Mouse (Mus musculus): ENCODE measurements around the gene Atxn1. TPM values are rescaled to one million over a fixed set of nuclear protein-coding genes. Genes with fewer than 3 reads are reported as not detected.

The Atxn1 gene
- polyA plus RNA-seq, 1 experiment from 2014 or later = 11.9 TPM

GRCm38 (mm10) chr13:45888953-45889749 is 75.7 kb downstream of the Atxn1 start:
- TF ChIP-seq CTCF (IDR thresholded peaks at IDR 0.05) (no peak), EP300 (IDR thresholded peaks at IDR 0.05) (no peak)
- Histone ChIP-seq H3K4me1 (ENCODE audit: insufficient read depth, low read depth, low read length) (no peaks in the 10 kb centered on the region), H3K27me3 (replicated peaks; ENCODE audit: insufficient read depth, low read length) (no peaks in the 10 kb centered on the region), H3K4me2 (replicated peaks; ENCODE audit: low read depth, low read length) (no peak overlapping the region), H3K27ac (ENCODE audit: low read length) (no peak overlapping the region), H3K36me3 (ENCODE audit: insufficient read depth, low read length) (no peaks in the 10 kb centered on the region), H3K4me3 (ENCODE audit: low read depth, low read length) (no peak overlapping the region), H3K9ac (replicated peaks; ENCODE audit: low read depth) (no peak overlapping the region), H3K9me3 (ENCODE audit: low read length) (no peaks in the 10 kb centered on the region)
- DNase-seq (ENCODE audit: low spot score) (no peak), ATAC-seq (no peak)
- 57% methylated on average over 9 of the region's 9 CpGs for WGBS

DNA sequence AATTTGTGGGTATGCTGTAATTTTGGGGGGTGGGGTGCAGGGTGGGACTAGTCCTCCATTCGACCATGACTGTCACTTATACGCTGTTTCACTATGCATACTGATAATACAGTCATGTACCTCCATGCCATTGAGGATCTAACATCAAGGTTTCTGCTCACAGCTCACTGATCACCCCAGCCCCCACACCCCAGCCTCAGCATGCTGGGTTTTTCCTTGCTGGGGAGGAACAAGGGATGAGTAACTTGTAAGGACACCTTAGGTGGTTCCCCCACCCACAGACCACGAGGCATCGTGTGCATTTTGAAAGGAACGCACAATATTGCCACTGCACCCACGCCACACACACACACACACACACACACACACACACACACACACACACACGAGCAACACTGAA is 79.9 kb downstream of the Atxn1 start:
- H3K36me3 ChIP-seq (ENCODE audit: insufficient read depth, low read length) = no peaks in the 10 kb centered on the region
- no peak overlapping the region for H3K4me3 ChIP-seq (ENCODE audit: low read depth, low read length)
- H3K27me3 ChIP-seq (replicated peaks; ENCODE audit: insufficient read depth, low read length) = no peaks in the 10 kb centered on the region
- no peak overlapping the region for H3K9ac ChIP-seq (replicated peaks; ENCODE audit: low read depth)
- 80% methylated on average over 7 of the region's 7 CpGs for WGBS
- H3K27ac ChIP-seq (ENCODE audit: low read length) = no peak overlapping the region
- H3K4me2 ChIP-seq (replicated peaks; ENCODE audit: low read depth, low read length) = no peak overlapping the region
- no peak for DNase-seq (ENCODE audit: low spot score)
- TF ChIP-seq EP300 (IDR thresholded peaks at IDR 0.05) (no peak), CTCF (IDR thresholded peaks at IDR 0.05) (no peak)
- ATAC-seq = no peak
- no peaks in the 10 kb centered on the region for H3K4me1 ChIP-seq (ENCODE audit: insufficient read depth, low read depth, low read length)
- H3K9me3 ChIP-seq (ENCODE audit: low read length) = no peaks in the 10 kb centered on the region

DNA sequence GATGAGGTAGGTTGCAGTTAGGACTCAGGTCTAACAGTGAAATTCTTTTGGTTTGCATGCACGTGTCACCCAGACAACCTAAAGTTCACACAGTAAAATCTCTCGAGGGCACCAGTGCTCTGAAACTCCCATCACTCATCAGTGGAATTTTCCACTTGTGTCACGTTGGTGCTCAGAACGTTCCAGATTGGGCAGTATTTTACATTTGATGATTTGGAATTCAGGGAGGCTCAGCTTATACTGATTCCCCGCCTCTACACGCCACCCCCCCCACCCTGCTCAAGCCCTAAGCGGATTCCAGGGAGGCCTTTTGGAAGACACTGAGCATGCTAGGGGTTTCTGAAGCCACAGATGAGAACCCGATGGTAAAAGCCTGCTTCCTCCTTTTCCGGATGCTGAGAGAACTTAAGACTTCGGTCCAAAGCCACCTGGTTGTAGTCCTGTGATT is 81.0 kb downstream of the Atxn1 start:
- Histone ChIP-seq H3K36me3 (ENCODE audit: insufficient read depth, low read length) (no peaks in the 10 kb centered on the region), H3K9ac (replicated peaks; ENCODE audit: low read depth) (no peak overlapping the region), H3K4me3 (ENCODE audit: low read depth, low read length) (no peak overlapping the region), H3K9me3 (ENCODE audit: low read length) (no peaks in the 10 kb centered on the region), H3K27ac (ENCODE audit: low read length) (no peak overlapping the region), H3K4me2 (replicated peaks; ENCODE audit: low read depth, low read length) (no peak overlapping the region), H3K4me1 (ENCODE audit: insufficient read depth, low read depth, low read length) (no peaks in the 10 kb centered on the region), H3K27me3 (replicated peaks; ENCODE audit: insufficient read depth, low read length) (no peaks in the 10 kb centered on the region)
- TF ChIP-seq EP300 (IDR thresholded peaks at IDR 0.05) = no peak
- no peak for TF ChIP-seq CTCF (IDR thresholded peaks at IDR 0.05)
- 62% methylated on average over 10 of the region's 10 CpGs for WGBS
- DNase-seq (ENCODE audit: low spot score) (no peak), ATAC-seq (no peak)

DNA sequence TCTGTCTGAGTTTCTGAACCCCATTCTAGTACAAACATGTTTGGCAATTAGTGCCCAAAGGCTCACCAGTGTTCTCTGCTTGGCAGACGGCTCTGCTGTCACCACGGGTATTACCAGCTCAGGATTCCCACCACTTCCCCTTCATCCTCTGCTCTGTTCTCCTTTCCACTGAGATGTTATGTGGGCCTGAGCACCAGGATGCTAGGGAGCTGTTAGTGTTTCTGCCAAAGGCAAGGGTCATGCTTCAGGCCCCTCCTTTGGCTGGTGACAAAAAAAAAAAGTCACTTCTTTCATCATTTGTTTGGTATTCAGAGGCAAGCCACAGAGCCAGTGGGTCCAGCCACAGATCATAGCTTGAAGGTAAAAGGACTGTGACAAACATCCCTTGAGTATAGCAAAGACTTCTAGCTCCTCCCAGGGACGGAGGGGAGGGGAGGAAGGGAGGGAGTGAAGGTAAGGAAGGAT is 81.8 kb downstream of the Atxn1 start:
- H3K36me3 ChIP-seq (ENCODE audit: insufficient read depth, low read length) = no peaks in the 10 kb centered on the region
- H3K27me3 ChIP-seq (replicated peaks; ENCODE audit: insufficient read depth, low read length) = no peaks in the 10 kb centered on the region
- H3K9me3 ChIP-seq (ENCODE audit: low read length) = no peaks in the 10 kb centered on the region
- H3K4me2 ChIP-seq (replicated peaks; ENCODE audit: low read depth, low read length) = no peak overlapping the region
- ATAC-seq = no peak
- H3K4me3 ChIP-seq (ENCODE audit: low read depth, low read length) = no peak overlapping the region
- H3K4me1 ChIP-seq (ENCODE audit: insufficient read depth, low read depth, low read length) = no peaks in the 10 kb centered on the region
- H3K27ac ChIP-seq (ENCODE audit: low read length) = no peak overlapping the region
- DNase-seq (ENCODE audit: low spot score) = no peak
- 59% methylated on average over 3 of the region's 3 CpGs for WGBS
- TF ChIP-seq EP300 (IDR thresholded peaks at IDR 0.05) (no peak), CTCF (IDR thresholded peaks at IDR 0.05) (no peak)
- H3K9ac ChIP-seq (replicated peaks; ENCODE audit: low read depth) = no peak overlapping the region

- no peaks in the 10 kb centered on the region for H3K4me1 ChIP-seq (ENCODE audit: insufficient read depth, low read depth, low read length)
- no peaks in the 10 kb centered on the region for H3K36me3 ChIP-seq (ENCODE audit: insufficient read depth, low read length)
- WGBS = 80% methylated on average over 5 of the region's 5 CpGs
- no peaks in the 10 kb centered on the region for H3K27me3 ChIP-seq (replicated peaks; ENCODE audit: insufficient read depth, low read length)
- H3K9me3 ChIP-seq (ENCODE audit: low read length) = no peaks in the 10 kb centered on the region
- no peak overlapping the region for H3K4me2 ChIP-seq (replicated peaks; ENCODE audit: low read depth, low read length)
- no peak for TF ChIP-seq CTCF (IDR thresholded peaks at IDR 0.05)
- no peak for TF ChIP-seq EP300 (IDR thresholded peaks at IDR 0.05)
- H3K27ac ChIP-seq (ENCODE audit: low read length) = no peak overlapping the region
- no peak overlapping the region for H3K4me3 ChIP-seq (ENCODE audit: low read depth, low read length)
- ATAC-seq (no peak), DNase-seq (ENCODE audit: low spot score) (no peak)
- H3K9ac ChIP-seq (replicated peaks; ENCODE audit: low read depth) = no peak overlapping the region
Observed at GRCm38 (mm10) chr13:45880543-45880845, 84.3 kb downstream of the Atxn1 start.

DNA sequence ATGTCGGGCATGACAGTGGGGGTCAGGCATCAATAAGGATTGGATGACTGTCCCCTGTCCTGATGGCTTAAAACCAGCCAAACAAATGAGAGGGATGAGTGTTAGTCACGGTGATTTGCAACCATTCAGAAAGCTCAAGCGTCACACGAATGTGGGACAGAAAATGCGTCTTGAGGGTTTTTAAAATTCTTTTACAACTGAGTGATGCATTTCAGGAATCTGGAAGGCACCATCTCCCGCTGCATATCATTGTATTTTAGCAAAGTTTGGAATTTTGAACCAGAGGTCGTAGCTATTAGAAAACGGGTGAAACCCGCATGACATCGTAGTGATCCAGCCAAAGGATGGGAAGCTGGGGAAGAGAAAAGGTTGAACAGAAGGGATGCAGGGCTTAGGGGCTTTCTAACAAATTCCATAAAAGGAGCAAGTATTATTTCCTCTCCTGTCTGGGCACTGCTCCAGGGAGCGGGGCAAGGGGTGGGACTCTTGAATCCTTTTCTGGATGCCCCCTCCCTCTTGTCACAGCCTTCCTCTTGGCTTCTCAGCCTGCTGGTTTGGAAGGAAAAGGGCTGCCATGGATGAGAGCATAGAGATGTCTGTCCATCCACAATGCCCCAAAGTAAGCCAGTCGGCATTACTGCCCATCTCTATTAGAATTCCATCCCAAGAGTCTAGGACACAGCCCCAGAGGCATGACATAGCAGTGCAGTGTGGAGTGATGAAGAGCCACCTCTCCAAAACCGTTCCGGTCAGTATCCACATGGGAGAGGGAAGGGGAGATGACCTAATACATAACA is 84.9 kb downstream of the Atxn1 start:
- no peak overlapping the region for H3K9ac ChIP-seq (replicated peaks; ENCODE audit: low read depth)
- ATAC-seq (no peak), DNase-seq (ENCODE audit: low spot score) (no peak)
- H3K27ac ChIP-seq (ENCODE audit: low read length) = no peak overlapping the region
- no peak for TF ChIP-seq CTCF (IDR thresholded peaks at IDR 0.05)
- no peak for TF ChIP-seq EP300 (IDR thresholded peaks at IDR 0.05)
- no peak overlapping the region for H3K4me3 ChIP-seq (ENCODE audit: low read depth, low read length)
- H3K4me1 ChIP-seq (ENCODE audit: insufficient read depth, low read depth, low read length) = no peaks in the 10 kb centered on the region
- no peaks in the 10 kb centered on the region for H3K9me3 ChIP-seq (ENCODE audit: low read length)
- no peaks in the 10 kb centered on the region for H3K27me3 ChIP-seq (replicated peaks; ENCODE audit: insufficient read depth, low read length)
- 76% methylated on average over 14 of the region's 14 CpGs for WGBS
- no peaks in the 10 kb centered on the region for H3K36me3 ChIP-seq (ENCODE audit: insufficient read depth, low read length)
- H3K4me2 ChIP-seq (replicated peaks; ENCODE audit: low read depth, low read length) = no peak overlapping the region

Measured in lung, postnatal 0 days (tissue).